Mouse (Mus musculus) stomach, postnatal 0 days (tissue): ENCODE results near the gene Pced1b.

Source experiments
- CTCF ChIP-seq: IDR thresholded peaks from 2 replicates; pipeline ENCODE4 v1.5.1; 2016; ENCODE audit warnings: antibody characterized with exemption, low read depth, mild to moderate bottlenecking, moderate library complexity
- EP300 ChIP-seq: optimal IDR thresholded peaks from 2 replicates; pipeline ENCODE3; 2016; ENCODE audit warnings: antibody characterized with exemption

DNA sequence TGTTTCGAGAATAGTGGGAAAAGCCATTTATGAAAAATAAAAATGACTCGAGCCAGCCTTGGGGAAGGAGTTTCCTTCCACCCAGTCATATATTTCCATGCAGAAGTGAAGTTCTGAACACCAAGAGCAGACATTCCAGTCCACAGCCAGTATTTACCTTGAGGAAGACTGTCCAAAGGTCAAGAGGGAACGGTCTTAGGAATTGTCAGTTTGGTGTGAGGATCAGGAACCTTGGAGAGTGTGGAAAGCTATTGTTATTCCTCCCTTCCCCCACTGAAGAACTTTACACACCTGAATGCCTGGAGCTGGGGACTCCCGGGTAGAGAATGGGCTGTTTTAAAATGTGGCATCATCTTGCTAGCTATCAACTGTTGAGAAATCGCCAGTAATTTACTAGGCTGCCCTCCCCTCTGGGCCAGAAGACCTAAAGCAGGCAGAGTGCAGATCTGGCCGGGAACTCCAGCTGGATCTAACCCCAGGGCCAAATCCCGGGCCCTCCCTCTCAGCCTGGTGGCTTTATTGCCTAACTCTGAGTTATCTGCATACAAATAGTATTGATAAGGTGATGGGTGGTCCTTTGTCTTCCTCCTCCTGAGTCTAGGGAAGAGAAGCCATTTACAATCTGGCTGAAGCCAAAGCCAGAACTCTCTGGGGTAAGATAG is 129.3 kb downstream of the Pced1b start:
- TF ChIP-seq EP300 (no peak), CTCF (no peak)
